Mouse (Mus musculus): ENCODE results near the gene Spata31d1a. TPM values are rescaled to one million over a fixed set of nuclear protein-coding genes. Genes with fewer than 3 reads are reported as not detected.
"Not testable (repeated sequence)": the region's sequence is repeated elsewhere in the genome, so short reads cannot be mapped to it uniquely, and the experiment has no call there.

Spata31d1a gene
- total RNA-seq, 2 experiments from 2014 or later: not detected

GRCm38 (mm10) chr13:59700137-59700536 is 10.0 kb downstream of the Spata31d1a start:
- DNase-seq: not testable (repeated sequence)

DNA sequence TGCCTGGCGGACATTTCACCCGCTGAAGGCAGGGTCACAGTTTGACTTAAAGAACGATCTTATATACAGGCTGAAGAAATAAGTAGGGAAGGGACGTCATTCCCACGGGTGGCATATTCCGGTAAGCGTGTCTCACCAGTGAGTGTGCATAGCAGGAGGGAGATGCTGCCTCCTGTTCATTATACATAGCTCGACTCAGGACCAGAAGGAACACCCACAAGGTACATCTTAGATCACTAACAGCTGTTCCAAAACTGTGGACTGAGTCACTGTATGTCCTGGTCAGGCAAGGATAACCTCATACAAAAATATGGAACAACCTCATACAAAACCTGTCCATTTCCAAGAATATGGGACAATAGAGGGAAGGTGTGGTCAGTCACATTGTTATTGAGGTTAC is 11.0 kb downstream of the Spata31d1a start:
- no peak for DNase-seq

DNA sequence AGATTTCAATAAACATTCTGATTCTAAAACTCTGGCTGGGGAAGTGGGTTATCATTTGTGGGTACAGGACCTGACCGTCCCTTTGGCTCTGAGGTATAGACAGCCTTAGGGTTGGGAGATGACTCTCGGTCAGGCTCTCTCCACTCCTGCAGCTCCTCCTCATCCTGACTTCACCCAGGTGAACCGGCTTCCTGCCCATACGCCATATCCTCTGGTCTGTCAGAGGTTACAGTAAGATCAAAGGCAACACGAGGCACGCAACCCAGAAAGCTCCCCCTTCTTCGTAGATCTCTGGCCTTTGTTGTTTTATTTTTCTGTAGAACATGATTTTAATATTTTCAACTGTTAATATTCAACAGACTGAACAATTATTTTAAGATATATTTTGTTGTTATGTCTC is 14.3 kb downstream of the Spata31d1a start:
- no peak for DNase-seq

GRCm38 (mm10) chr13:59694008-59694407 is 16.1 kb downstream of the Spata31d1a start, which contains the start of gene 4921517D22Rik:
TSS of gene 4921517D22Rik (minus strand) at chr13:59694108.
- no peak for DNase-seq

- DNase-seq: no peak
Observed at GRCm38 (mm10) chr13:59691478-59691877, 18.7 kb downstream of the Spata31d1a start.

DNA sequence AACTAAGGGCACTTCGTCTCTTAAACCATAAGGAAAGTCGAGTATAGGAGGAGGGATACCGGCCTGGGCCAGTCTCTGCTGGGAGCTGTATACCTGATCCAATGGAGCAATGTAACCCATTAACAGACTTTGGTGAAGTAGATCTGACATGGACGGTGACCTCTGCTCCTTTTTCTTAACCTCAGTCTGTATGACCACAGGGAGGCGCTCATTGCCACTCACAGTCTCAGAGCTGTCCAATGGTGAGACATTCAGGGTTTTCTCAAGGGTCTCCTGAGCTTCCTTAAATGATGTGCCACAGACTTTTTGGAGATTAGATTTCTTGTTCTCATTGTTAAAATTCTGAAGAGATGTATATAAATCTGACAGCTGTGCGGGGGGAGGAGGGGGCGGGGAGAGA is 19.6 kb downstream of the Spata31d1a start:
- no peak for DNase-seq

- DNase-seq: no peak
Observed at GRCm38 (mm10) chr13:59689843-59690242, 20.3 kb downstream of the Spata31d1a start.

GRCm38 (mm10) chr13:59689313-59689712 is 20.8 kb downstream of the Spata31d1a start:
- no peak for DNase-seq

GRCm38 (mm10) chr13:59688338-59688770 is 21.8 kb downstream of the Spata31d1a start:
- DNase-seq: no peak

DNA sequence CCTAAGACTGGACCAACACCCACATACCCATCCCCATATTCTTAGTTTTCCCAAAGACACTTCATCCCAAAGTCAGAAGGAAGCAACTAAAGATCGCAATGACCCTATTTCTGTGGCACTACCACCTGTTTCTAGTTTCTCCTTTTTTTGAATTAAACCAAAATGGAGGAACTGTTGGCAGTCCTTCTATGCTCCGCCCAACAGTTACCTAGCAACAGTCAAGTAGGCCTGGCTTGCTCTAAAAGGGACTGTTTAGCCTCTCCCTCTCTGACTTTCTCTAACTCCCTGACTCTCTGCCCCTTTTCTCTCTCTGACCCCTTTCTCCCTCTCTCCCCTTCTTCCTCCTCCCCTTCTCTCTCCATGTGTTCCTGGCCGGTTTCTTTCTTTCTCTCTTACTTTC is 24.9 kb downstream of the Spata31d1a start:
- DNase-seq: no peak

- no peak for DNase-seq
Observed at GRCm38 (mm10) chr13:59682629-59683028, 27.5 kb downstream of the Spata31d1a start.

- no peak for DNase-seq
Observed at GRCm38 (mm10) chr13:59679908-59680307, 30.2 kb downstream of the Spata31d1a start.

GRCm38 (mm10) chr13:59679306-59679705 is 30.8 kb downstream of the Spata31d1a start:
- DNase-seq: no peak

- peak; percentile 47 for DNase-seq
Observed at GRCm38 (mm10) chr13:59676316-59677229, 33.6 kb downstream of the Spata31d1a start.

GRCm38 (mm10) chr13:59675151-59676011 is 34.7 kb downstream of the Spata31d1a start, which contains the start of gene Golm1:
TSS of gene Golm1 (minus strand) at chr13:59675811.
- peak; percentile 63 for DNase-seq

DNA sequence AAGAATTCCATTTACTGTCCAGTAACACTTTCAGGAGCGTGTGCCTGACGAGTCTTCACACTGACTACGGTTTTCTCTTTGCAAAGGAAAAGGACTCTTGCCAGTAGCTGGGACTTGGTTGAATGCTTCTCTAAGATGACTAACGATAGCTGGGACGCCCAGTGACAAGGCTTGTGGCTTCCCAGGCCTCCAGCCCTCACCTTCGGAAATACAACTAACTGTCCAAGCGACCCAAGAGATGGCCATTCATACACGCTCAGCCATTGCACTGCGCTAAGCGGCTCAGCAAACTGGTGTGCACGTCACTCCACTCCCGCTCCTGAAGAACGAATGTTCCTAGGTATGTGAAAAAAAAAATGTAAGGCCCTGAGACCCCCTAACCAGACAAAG is 35.4 kb downstream of the Spata31d1a start:
- no peak for DNase-seq

- DNase-seq: no peak
Observed at GRCm38 (mm10) chr13:59674215-59674614, 35.9 kb downstream of the Spata31d1a start.

GRCm38 (mm10) chr13:59673597-59673996 is 36.5 kb downstream of the Spata31d1a start:
- DNase-seq: no peak

DNA sequence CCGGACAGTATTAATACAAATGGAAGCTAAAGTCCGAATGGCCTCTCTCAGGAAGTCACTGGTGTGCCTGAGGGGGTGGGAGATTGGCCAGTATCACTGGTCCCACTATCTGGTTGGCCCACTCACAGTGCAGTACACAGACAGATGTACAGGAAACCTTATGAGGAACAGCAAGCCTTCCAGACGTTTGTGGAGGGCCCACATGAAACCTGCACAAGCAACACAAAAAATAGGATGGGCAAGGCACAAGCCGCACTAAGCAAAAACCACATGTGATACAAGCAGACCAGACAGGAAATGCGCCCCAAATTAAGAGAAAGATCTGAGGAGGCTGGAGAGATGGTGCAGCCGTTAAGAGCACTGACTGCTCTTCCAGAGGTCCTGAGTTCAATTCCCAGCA is 37.9 kb downstream of the Spata31d1a start:
- no peak for DNase-seq

- no peak for DNase-seq
Observed at GRCm38 (mm10) chr13:59671521-59671920, 38.6 kb downstream of the Spata31d1a start.

GRCm38 (mm10) chr13:59669946-59670345 is 40.2 kb downstream of the Spata31d1a start:
- no peak for DNase-seq

DNA sequence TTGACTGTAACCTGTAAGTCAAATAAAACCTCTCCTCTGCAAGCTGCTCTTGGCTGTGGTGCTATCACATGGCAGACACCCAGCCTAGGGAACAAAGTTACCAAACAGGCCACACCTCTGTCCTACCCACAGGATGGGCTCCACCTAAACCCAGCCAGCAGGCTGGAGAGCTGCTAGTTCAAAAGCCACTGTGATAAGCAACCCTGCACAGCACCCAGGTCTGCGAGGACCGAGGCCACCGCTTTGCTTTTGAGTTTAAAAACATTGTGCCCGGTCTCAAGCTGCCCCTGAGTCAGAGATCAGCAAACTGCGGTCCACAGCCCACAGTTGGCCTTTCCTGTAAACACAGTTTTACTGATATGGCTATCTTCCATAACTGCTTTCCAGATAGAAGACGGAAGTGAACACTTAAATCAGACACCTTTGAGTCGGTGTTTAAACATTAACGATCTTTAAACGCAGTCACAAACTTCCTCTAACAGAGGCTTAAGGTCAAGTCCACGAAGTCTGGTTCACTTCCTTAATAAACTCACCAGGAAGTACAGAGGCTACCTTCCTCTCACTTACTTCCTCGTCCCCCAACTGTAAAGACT is 41.5 kb downstream of the Spata31d1a start:
- DNase-seq: no peak

All from gastrocnemius, postnatal 10 days (tissue).